Mouse (Mus musculus): ENCODE results near the gene Adgre1. TPM values are rescaled to one million over a fixed set of nuclear protein-coding genes. Genes with fewer than 3 reads are reported as not detected.

Gene Adgre1
- polyA plus RNA-seq (2014; fragmentation: Illumina TruSeq; extraction: RNeasy Lipid Tissue Mini Kit (QIAGEN cat#74804); ENCODE audit: low replicate concordance), result 10.6 TPM

DNA sequence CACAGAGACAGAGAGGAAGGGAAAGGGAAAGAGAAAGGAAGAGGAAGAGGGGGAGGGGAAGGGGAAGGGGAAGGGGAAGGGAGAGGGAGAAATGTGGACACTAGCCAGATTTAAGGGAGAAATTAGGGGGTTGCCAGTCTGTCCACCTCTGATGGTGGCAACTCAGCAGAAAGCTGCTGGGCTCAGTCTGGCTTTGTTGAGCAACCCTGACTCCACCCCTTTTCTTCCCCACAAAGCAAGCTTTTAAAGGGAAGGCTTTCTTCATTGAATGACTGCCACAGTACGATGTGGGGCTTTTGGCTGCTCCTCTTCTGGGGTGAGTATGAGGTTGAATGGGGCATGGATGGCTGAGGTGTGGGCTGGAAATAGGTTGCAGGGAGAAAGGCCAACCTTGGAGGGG, at the start of gene Adgre1:
Gene Adgre1 (plus strand): TSS at position 251 of the 400 bp plus-strand sequence.

Other genes starting within 250 kb of the Adgre1 start
- not detected for gene Cd70, start 208.9 kb upstream of the Adgre1 start, polyA plus RNA-seq (2014; fragmentation: Illumina TruSeq; extraction: RNeasy Lipid Tissue Mini Kit (QIAGEN cat#74804); ENCODE audit: low replicate concordance)
- gene Tnfsf14, start 164.5 kb upstream of the Adgre1 start, polyA plus RNA-seq (2014; fragmentation: Illumina TruSeq; extraction: RNeasy Lipid Tissue Mini Kit (QIAGEN cat#74804); ENCODE audit: low replicate concordance), result not detected
- gene C3, start 130.6 kb upstream of the Adgre1 start, polyA plus RNA-seq (2014; fragmentation: Illumina TruSeq; extraction: RNeasy Lipid Tissue Mini Kit (QIAGEN cat#74804); ENCODE audit: low replicate concordance), result 23.0 TPM
- gene Gpr108, start 110.2 kb upstream of the Adgre1 start, polyA plus RNA-seq (2014; fragmentation: Illumina TruSeq; extraction: RNeasy Lipid Tissue Mini Kit (QIAGEN cat#74804); ENCODE audit: low replicate concordance), result 0.41 TPM
- gene Trip10, start 109.2 kb upstream of the Adgre1 start, polyA plus RNA-seq (2014; fragmentation: Illumina TruSeq; extraction: RNeasy Lipid Tissue Mini Kit (QIAGEN cat#74804); ENCODE audit: low replicate concordance), result 1.5 TPM
- 1.1 TPM for gene Vav1, start 79.6 kb upstream of the Adgre1 start, polyA plus RNA-seq (2014; fragmentation: Illumina TruSeq; extraction: RNeasy Lipid Tissue Mini Kit (QIAGEN cat#74804); ENCODE audit: low replicate concordance)
- not detected for gene Vmn2r120, start 186.8 kb downstream of the Adgre1 start, polyA plus RNA-seq (2014; fragmentation: Illumina TruSeq; extraction: RNeasy Lipid Tissue Mini Kit (QIAGEN cat#74804); ENCODE audit: low replicate concordance)